Mouse (Mus musculus): ENCODE data around the gene Ctsg. TPM values are rescaled to one million over a fixed set of nuclear protein-coding genes. Genes with fewer than 3 reads are reported as not detected.
"Not testable (repeated sequence)": the region's sequence is repeated elsewhere in the genome, so short reads cannot be mapped to it uniquely, and the experiment has no call there.

Ctsg gene
- total RNA-seq (2021): 0.64 TPM in 1 of 2 replicates, not detected in the other
- long read RNA-seq, experiment 1: 0 reads
- long read RNA-seq, experiment 2: 0 reads

DNA sequence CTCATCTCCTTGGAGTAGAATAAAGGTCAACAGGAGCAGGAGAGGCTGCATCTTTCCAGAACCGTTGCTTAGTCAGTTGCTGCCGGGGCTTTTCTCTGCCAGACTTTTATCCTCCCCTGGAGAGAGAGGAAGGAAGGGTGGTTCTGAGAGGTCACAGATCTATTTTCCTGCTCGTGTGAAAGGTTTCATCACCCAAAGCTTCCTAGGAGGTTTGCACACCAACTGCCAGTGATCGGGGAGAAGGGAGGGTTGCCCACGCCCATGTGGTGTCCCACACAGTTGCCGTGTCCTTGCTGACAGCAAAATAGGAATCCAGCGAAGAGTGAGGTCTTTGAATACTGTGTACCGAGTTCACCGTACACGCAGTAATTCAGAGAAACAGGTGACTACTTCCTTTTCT is at the start of gene Ctsg:
TSS of gene Ctsg (minus strand) at position 189 of the 400 bp plus-strand sequence.
- no peak for DNase-seq

DNA sequence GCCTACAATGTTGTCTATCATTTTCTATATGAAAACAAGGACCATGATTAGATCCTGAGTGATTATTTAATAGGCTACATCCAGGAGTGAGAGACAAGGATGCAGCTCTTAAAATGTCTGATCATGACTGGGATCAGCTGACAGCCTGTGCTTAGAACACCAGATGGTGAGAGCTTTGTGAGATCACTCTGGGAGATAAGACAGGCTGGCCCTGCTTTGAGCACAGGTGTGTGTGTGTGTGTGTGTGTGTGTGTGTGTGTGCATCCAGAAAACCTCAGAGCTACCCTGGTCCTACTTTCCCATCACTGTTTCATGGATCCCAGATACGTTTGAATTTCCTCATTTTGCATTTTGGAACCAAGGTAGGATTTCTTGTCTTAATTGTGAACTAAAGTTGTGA is 31.3 kb upstream of the Ctsg start:
- not testable (repeated sequence) for DNase-seq

DNA sequence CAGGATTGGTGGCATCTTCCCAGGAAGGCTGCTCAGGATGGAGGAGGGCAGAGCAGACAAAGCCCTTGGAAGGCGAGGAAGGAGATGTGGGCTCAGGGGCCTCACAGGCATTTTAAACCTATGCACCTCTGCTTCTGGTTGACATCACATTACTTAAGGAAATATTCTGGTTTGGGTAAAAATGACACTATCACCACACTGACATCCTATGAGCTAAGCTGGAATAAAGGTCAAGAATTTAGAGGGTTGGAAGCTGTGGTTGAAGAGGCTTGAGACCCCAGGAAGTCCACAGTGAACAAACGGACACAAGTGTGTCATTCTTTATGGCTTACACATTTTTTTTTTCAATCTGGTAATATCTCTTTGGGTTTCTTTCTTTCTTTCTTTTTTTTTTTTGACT is 30.1 kb upstream of the Ctsg start, which contains the start of gene Gzmd:
TSS of gene Gzmd (minus strand) at position 101 of the 400 bp plus-strand sequence.
- DNase-seq: not testable (repeated sequence)

DNA sequence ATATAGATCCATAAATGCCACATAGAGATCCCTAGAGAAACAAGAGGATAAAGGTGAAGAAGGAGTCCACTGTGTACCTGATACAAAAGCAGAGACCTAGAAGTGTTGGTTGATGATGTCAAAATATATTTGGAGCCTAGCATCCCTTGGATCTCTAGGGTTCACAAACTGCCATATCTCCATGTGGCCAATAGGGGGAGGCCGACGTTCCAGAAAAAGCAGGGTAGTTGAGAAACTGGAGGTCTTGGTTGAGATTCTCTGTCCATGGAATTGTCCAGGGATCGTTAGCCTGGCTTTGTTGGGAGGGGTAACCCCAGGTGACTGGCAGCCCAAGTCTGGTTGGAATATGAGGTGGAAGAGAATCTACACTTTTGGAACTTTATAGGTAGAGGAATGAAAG is 26.0 kb upstream of the Ctsg start:
- DNase-seq: peak; percentile 14

DNA sequence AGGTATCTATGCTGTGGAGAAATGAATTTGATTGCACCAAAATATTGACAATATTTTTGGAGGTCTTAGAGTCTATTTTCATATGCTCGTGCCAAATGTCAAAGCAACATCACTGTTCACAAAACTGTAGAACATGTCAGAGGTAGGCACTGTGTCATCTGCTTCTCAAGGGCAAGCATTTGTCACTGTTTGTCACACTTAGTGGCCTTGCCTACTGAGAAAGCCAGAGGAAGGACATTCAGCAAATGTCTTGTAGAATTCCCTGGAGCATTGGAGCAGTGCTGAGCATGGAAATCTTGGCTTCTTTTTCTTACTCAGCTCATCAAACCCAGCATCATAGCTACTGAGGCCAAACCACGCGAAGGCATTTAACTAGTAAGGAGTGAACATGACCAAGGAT is 21.1 kb upstream of the Ctsg start:
- DNase-seq: peak; percentile 15

DNA sequence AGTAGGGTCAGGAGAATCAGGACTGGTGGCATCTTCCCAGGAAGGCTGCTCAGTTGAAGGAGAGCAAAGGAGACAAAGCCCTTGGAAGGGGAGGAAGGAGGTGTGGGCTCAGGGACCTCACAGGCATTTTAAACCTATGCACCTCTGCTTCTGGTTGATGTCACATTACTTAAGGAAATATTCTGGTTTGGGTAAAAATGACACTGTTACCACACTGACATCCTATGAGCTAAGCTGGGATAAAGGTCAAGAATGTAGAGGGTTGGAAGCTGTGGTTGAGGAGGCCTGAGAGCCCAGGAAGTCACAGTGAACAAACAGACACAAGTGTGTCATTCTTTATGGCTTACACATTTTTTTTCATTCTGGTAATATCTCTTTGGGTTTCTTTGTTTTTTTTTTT is 18.2 kb upstream of the Ctsg start, which contains the start of gene Gzme:
TSS of gene Gzme (minus strand) at position 101 of the 400 bp plus-strand sequence.
- no peak for DNase-seq

DNA sequence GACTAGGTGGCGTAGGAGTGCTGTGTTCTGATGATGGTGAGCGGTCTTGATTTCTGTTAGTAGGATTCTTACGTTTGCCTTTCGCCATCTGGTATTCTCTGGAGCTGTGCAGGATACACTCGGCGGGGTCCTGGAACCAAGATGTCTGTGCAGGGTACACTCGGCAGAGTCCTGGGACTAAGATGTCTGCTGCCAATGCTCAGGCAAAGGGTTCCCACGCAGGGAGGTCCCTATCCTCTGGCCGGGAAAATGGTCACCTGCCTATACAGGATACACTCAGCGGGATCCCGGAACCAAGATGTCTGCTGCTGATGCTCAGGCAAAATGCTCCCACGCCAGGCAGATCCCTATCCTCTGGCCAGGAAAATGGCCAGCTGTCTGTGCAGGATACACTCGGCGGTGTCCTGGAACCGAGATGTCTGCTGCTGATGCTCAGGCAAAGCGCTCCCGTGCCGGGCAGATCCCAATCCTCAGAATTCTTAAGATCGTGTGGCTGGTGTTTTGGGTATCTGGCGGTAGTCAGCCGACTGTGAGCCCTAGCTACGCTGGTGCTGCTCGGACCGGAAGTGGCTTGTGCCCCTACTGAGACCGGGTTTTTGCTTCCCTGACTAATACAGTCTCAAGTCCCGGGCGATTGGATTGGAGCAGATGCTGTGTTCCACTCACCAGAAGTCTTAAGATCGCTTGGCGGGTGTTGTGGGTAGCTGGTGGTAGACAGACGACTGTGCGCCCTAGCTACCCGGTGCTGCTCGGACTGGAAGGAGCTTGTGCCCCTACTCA is 13.3 kb upstream of the Ctsg start:
- not testable (repeated sequence) for DNase-seq

GRCm38 (mm10) chr14:56105447-56106180 is 3.2 kb upstream of the Ctsg start:
- DNase-seq: no peak

DNA sequence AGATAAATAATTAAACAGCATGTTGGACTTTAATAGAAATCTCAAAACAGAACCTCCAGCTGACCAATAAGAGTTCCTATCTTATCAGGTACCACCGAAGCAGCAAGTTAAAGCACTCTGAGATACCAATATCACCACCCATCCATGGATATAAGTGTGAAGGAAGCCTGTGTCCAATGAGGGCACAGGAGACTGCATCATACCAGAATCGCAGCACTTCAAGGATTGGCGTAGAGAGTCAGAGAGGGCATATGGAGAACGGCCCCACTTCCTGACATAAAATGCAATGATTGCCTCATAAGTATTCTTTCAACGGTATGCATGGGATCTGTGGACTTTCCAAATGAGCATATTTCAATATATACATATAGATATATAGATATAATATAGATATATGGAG is 2.6 kb upstream of the Ctsg start:
- no peak for DNase-seq

DNA sequence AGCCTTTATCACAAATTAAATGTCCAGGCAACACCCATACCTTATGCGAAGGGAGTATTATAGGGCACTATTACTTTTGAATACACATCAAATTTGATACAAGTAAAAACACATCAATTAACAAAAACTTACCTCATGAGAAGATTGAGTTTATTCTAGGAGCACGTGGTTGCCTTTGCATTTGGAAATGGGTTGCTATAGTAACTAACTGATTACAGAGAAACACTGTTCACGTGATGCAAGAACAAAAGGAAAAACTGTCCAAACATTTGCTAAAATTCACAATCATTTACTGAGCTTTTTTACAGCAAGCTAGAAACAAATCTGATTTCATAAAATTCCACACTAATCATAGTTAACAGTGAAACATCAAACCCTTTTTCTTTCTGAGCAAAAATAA is 1.1 kb upstream of the Ctsg start:
- no peak for DNase-seq

GRCm38 (mm10) chr14:56098940-56099339 is 3.4 kb downstream of the Ctsg start:
- peak; percentile 38 for DNase-seq

- no peak for DNase-seq
Measured at GRCm38 (mm10) chr14:56097597-56097996, 4.8 kb downstream of the Ctsg start.

DNA sequence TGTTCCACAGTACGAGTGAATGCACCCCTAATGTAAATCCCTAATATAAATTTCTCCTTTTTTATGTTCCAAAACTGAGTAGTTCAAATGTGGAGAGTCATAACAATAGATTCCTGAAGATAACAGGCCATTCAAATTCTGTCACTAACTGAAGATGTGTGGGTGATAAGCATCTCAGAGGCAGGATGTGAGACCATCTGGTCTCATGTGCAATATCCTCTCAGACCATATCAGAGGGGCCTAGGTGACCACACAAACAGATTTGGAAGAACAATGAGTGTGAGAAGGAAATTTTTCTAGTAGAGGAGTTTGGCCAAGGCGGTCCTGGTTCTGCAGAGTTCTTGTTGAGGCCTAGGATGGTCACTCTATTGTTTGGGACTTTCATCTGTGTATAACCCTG is 9.0 kb downstream of the Ctsg start:
- no peak for DNase-seq

DNA sequence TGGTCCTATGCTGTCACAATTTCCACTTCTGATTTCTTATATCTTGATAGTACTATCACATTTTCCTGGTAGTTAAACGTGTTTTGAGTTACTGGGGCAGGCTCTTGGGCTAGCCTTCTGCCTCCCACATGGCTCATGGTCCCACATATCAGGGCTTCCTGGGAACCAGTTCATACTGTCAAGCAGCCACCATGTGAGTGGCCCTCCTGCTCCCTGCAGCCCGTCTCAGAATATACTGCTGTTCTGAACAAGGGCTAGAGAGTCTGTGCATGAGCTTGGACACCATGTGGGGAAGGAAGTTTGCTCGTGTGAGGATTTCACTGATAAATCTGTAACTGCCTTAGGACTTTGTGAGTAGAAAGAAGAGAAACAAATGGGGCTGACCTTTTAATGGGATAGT is 15.7 kb downstream of the Ctsg start:
- DNase-seq: no peak

GRCm38 (mm10) chr14:56085167-56085566 is 17.2 kb downstream of the Ctsg start, which contains the start of gene Mcpt8:
TSS of gene Mcpt8 (minus strand) at chr14:56085273.
- no peak for DNase-seq

- DNase-seq: no peak
Measured at GRCm38 (mm10) chr14:56082016-56082415, 20.4 kb downstream of the Ctsg start.

DNA sequence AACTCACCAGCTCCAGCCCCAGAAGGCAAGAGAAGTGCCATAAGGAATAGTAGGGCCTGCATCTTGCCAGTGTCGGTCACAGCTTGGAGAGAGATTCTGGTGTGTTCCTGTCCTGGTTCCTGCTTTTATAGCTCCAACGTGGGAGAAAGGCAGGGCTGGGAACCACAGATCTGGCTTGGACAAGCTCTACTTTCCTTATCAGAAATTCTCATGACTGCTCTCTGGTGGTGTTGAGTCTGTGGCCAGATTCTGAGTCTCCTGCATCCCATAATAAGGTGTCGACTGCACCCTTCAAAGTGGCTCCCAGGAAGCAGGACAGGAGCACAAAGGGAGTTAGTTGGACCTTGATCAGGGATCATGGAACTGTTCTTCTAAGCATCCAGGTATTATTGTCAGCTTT is 40.2 kb downstream of the Ctsg start, which contains the start of gene Mcpt4:
TSS of gene Mcpt4 (minus strand) at position 101 of the 400 bp plus-strand sequence.
- not testable (repeated sequence) for DNase-seq

DNA sequence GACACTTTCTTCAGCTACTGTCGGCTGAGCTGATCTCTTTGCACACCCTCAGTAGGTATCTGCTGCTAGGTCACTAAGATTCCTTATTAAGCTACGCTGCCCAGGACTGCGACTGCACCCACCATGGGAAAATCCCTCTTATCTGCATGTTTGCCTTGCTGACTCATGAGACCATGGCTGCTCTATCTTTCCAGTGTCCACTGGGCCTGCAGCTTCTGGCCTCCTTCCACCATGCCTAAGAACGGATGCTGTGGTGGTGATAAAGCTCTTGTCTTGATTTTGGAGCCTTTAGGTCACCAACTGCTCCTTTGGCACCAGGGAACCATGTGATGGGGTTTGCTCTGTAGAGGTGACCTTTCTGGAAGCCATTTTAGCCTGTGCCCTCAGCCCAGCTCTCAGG is 44.7 kb downstream of the Ctsg start:
- DNase-seq: no peak

- no peak for DNase-seq
Measured at GRCm38 (mm10) chr14:56055408-56055807, 47.0 kb downstream of the Ctsg start.

Data from adrenal gland, postnatal 14 days (tissue).